Mouse (Mus musculus) liver, embryonic 14.5 days (tissue): ENCODE data around the gene Tstd2. TPM values are rescaled to one million over a fixed set of nuclear protein-coding genes. Genes with fewer than 3 reads are reported as not detected.
A peak's percentile ranks its signal among the peaks of the same experiment; 100 is the strongest.

Source experiments
- ATAC-seq: fragments of 200-750 bp; cut with Nextera tagmentation; 2 replicates; pipeline ENCODE4 v1.8.0; 2017; ENCODE audit warnings: moderate number of reproducible peaks, mild to moderate bottlenecking, moderate library complexity; ENCODE audit not compliant: insufficient read depth
- DNase-seq, 3 experiments: peaks; one replicate each; pipeline ENCODE4 v3.0.0-alpha.2; 2012 to 2013; ENCODE audit warnings: low read depth in 3 of 3, low spot score in 3 of 3
- H3K27ac ChIP-seq: fragments of 300-500 bp; sonication (generic); 2 replicates; pipeline ENCODE4 v1.5.1; 2014; ENCODE audit warnings: moderate library complexity, mild to moderate bottlenecking, control low read depth, inconsistent platforms
- H3K27me3 ChIP-seq: fragments of 300-500 bp; sonication (generic); 2 replicates; pipeline ENCODE4 v1.6.1; 2014; ENCODE audit warnings: mild to moderate bottlenecking, low read length, moderate library complexity; ENCODE audit not compliant: control insufficient read depth, insufficient read depth
- H3K36me3 ChIP-seq: fragments of 300-500 bp; sonication (generic); replicated peaks from 2 replicates; pipeline ENCODE4 v1.6.1; 2014; ENCODE audit warnings: low read depth; ENCODE audit not compliant: control insufficient read depth, insufficient read depth
- H3K4me1 ChIP-seq, 2 experiments: fragments of 200-500 bp in 1 of 2; fragments of 300-500 bp in 1 of 2; sonication (generic) in 1 of 2; replicated peaks; 2 replicates each; pipeline ENCODE4 v1.6.1; 2012 to 2014; ENCODE audit warnings: antibody characterized with exemption in 1 of 2, inconsistent platforms in 1 of 2, low read length in 1 of 2; ENCODE audit not compliant: control insufficient read depth in 2 of 2, insufficient read depth in 2 of 2
- H3K4me2 ChIP-seq: fragments of 300-500 bp; sonication (generic); 2 replicates; pipeline ENCODE4 v1.6.1; 2014; ENCODE audit warnings: low read depth, mild to moderate bottlenecking, control low read depth, moderate library complexity
- H3K4me3 ChIP-seq, 2 experiments: fragments of 200-500 bp in 1 of 2; fragments of 300-500 bp in 1 of 2; sonication (generic) in 1 of 2; 2 replicates each; pipeline ENCODE4 v1.5.1; 2012 to 2014; ENCODE audit warnings: low read depth in 2 of 2, low read length in 2 of 2, mild to moderate bottlenecking in 2 of 2, control low read depth in 1 of 2, inconsistent platforms in 1 of 2, moderate library complexity in 1 of 2; ENCODE audit not compliant: insufficient read depth in 1 of 2
- H3K9ac ChIP-seq: fragments of 300-500 bp; sonication (generic); replicated peaks from 2 replicates; pipeline ENCODE4 v1.6.1; 2014; ENCODE audit warnings: mild to moderate bottlenecking, control low read depth, moderate library complexity
- H3K9me3 ChIP-seq: fragments of 300-500 bp; sonication (generic); 2 replicates; pipeline ENCODE4 v1.6.1; 2016; ENCODE audit warnings: low read length, mixed read lengths; ENCODE audit not compliant: control insufficient read depth
- CTCF ChIP-seq: IDR thresholded peaks from 2 replicates; pipeline ENCODE4 v1.5.1; 2016; ENCODE audit warnings: antibody characterized with exemption, low read depth, control low read depth
- EP300 ChIP-seq: IDR thresholded peaks from 2 replicates; pipeline ENCODE4 v1.6.1; 2016; ENCODE audit warnings: antibody characterized with exemption, low read depth
- WGBS: fragments of 180-500 bp; shearing (Covaris S2); extraction: QIAGEN DNeasy Blood & Tissue Kit; methylation state at CpG from one replicate; pipeline ENCODE4 v1.1.7; 2014; ENCODE audit not compliant: insufficient replicate concordance; 5-methylcytosine and 5-hydroxymethylcytosine counted together
- polyA plus RNA-seq, 2 experiments: library from polyadenylated mRNA; depleted of rRNA in 1 of 2; stranded (reverse) in 1 of 2; unstranded in 1 of 2; fragments of >200 nt; fragmentation: Nextera tagmentation in 1 of 2; extraction: Ambion mirVana in 1 of 2; gene quantifications; 2 replicates each; pipeline versions ENCODE4 v1.2.1 to v1.2.3; 2012 to 2014

Gene Tstd2
- polyA plus RNA-seq, 2 experiments = 3.8 to 6.0 TPM

DNA sequence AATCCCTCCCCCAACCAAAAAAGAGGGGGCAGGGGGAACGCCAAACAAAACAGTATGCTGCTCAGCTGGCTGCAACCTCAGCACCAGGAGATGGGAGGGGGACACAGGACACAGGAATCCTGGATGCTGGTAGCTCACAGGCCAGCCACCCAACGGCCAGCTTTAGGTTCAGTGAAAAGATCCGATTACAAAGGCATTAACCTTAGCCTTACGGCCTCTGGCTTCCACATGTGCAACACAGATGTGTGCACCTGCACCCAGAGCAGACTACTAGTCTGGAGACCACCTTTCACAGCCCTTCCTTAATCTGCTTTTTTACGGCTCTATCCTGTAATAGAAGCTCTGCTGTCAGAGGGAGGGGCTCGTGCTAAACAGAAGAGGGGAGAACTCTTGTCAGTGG, 42.7 kb upstream of the Tstd2 start:
- TF ChIP-seq CTCF = no peak
- TF ChIP-seq EP300 = no peak
- Histone ChIP-seq H3K9ac (no peak overlapping the region), H3K4me3 (no peak overlapping the region), H3K4me1 (no peaks in the 10 kb centered on the region), H3K4me2 (no peak overlapping the region), H3K27me3 (no peaks in the 10 kb centered on the region), H3K27ac (no peak overlapping the region), H3K36me3 (peaks cover 10% of the 10 kb centered on the region; the same call in 1 of the 2 replicates), H3K9me3 (no peaks in the 10 kb centered on the region)
- ATAC-seq (no peak), DNase-seq (no peak)
- WGBS = 67% methylated on average over 6 of the region's 6 CpGs

DNA sequence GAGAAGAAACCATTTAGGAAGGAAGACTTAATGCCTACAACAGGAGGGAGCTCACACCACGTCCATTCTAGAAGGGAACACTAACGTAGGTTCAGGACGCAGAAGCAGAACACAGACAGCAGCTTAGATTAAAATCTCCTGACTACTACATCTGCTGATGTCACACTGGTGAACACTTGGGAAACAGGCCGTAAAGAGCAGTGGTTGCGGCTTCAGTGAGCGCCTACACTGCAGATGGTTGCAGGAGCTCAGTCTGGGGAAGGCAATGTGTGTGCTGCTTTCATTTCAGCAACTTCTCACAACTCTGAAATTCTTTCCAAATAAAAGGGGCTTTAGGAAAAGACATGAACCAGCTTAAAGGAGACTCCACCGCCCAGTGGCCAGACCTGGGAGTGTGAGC, 39.0 kb upstream of the Tstd2 start:
- WGBS = 74% methylated on average over 7 of the region's 7 CpGs
- no peak overlapping the region for H3K9ac ChIP-seq

DNA sequence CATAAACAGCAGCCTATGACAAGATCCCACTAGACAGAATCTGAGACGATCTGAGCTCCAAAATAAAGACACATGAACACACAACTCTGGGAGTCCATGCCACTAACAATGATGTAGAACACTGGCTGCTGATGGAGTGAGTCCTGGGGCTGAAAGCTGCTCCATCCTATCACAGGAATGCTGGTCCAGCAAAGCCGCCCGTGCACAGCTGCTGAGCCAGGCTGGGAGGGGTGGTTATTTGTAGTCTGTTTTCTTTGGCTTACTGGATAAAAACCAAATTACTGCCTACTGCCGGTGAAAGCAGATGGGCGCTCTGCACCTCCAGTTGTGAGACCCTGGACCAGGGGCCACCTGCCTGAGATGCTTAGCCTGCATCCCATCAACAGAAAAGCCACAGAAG, 38.5 kb upstream of the Tstd2 start:
- no peaks in the 10 kb centered on the region for H3K27me3 ChIP-seq
- TF ChIP-seq EP300 (no peak), CTCF (no peak)
- H3K36me3 ChIP-seq = peaks cover 14% of the 10 kb centered on the region
- DNase-seq = no peak
- H3K4me1 ChIP-seq = no peaks in the 10 kb centered on the region
- no peak overlapping the region for H3K4me3 ChIP-seq
- H3K4me2 ChIP-seq = no peak overlapping the region
- ATAC-seq = no peak
- H3K27ac ChIP-seq = no peak overlapping the region
- no peaks in the 10 kb centered on the region for H3K9me3 ChIP-seq
- WGBS = 75% methylated on average over 5 of the region's 5 CpGs
- no peak overlapping the region for H3K9ac ChIP-seq

More for the DNA sequence above, 39.0 kb upstream of the Tstd2 start:
- Histone ChIP-seq H3K27ac (no peak overlapping the region), H3K27me3 (no peaks in the 10 kb centered on the region), H3K36me3 (peaks cover 11% of the 10 kb centered on the region), H3K4me3 (no peak overlapping the region), H3K4me2 (no peak overlapping the region), H3K4me1 (no peaks in the 10 kb centered on the region), H3K9me3 (no peaks in the 10 kb centered on the region)
- ATAC-seq (no peak), DNase-seq (no peak)
- TF ChIP-seq EP300 (no peak), CTCF (no peak)

DNA sequence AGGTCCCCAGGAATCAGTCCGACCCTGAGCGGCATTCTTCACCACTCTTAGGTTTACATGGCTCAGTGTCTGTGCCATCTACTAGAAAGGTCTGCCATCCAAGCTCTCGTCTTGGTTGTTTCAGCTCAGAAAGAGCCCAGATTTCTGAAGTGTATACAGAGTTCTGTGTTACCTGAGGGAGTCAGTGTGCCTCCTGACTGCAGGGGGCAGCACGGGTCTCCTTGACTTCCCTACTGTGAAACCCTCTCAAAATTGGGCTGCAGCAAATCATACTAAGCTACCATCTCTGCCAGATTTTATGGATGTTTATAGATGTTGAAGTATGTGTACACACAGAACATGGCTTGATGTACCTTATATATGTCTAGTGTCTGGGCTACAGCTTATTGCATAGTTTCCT, 37.8 kb upstream of the Tstd2 start:
- Histone ChIP-seq H3K27ac (no peak overlapping the region), H3K36me3 (peaks cover 17% of the 10 kb centered on the region), H3K4me2 (no peak overlapping the region), H3K9me3 (no peaks in the 10 kb centered on the region), H3K27me3 (no peaks in the 10 kb centered on the region), H3K4me1 (no peaks in the 10 kb centered on the region), H3K9ac (no peak overlapping the region), H3K4me3 (no peak overlapping the region)
- WGBS = 77% methylated on average over 4 of the region's 4 CpGs
- no peak for DNase-seq
- no peak for TF ChIP-seq EP300
- peak; percentile 34; the same call in 1 of the 2 replicates for TF ChIP-seq CTCF
- no peak for ATAC-seq

- TF ChIP-seq EP300 = no peak
- TF ChIP-seq CTCF = no peak
- DNase-seq = no peak
- no peak overlapping the region for H3K27ac ChIP-seq
- H3K9ac ChIP-seq = no peak overlapping the region
- H3K4me1 ChIP-seq = no peaks in the 10 kb centered on the region
- ATAC-seq = no peak
- 82% methylated on average over 7 of the region's 7 CpGs for WGBS
- H3K4me2 ChIP-seq = no peak overlapping the region
- peaks cover 49% of the 10 kb centered on the region for H3K36me3 ChIP-seq
- H3K27me3 ChIP-seq = no peaks in the 10 kb centered on the region
- H3K9me3 ChIP-seq = no peaks in the 10 kb centered on the region
- H3K4me3 ChIP-seq = no peak overlapping the region
These were observed 33.3 kb upstream of the Tstd2 start for GRCm38 (mm10) chr4:46171761-46172160.
